Mouse (Mus musculus): Measurements from ENCODE around the gene Hils1. TPM values are rescaled to one million over a fixed set of nuclear protein-coding genes. Genes with fewer than 3 reads are reported as not detected.

The Hils1 gene
- polyA plus RNA-seq, 1 experiment: not detected

Other genes with a start within 250 kb of the Hils1 start
- 0.13 and 0.26 TPM in 2 replicates for gene Cdc34b, start 225.8 kb upstream of the Hils1 start, polyA plus RNA-seq (2012; rRNA removed)
- 0.04 TPM in 1 of 2 replicates, not detected in the other for gene Tmem92, start 184.9 kb upstream of the Hils1 start, polyA plus RNA-seq (2012; rRNA removed)
- gene Col1a1, start 31.4 kb upstream of the Hils1 start, polyA plus RNA-seq (2012; rRNA removed): 6.9 and 8.7 TPM in 2 replicates
- gene Sgca, start 8.7 kb downstream of the Hils1 start, polyA plus RNA-seq (2012; rRNA removed): 1.1 and 1.4 TPM in 2 replicates
- gene Ppp1r9b, start 23.4 kb downstream of the Hils1 start, polyA plus RNA-seq (2012; rRNA removed): 296 and 312 TPM in 2 replicates
- gene Samd14, start 42.3 kb downstream of the Hils1 start, polyA plus RNA-seq (2012; rRNA removed): 27.5 and 28.1 TPM in 2 replicates
- gene Pdk2, start 73.8 kb downstream of the Hils1 start, polyA plus RNA-seq (2012; rRNA removed): 88.7 and 97.3 TPM in 2 replicates
- 12.7 and 14.0 TPM in 2 replicates for gene Itga3, start 109.2 kb downstream of the Hils1 start, polyA plus RNA-seq (2012; rRNA removed)
- 0.19 TPM in 1 of 2 replicates, not detected in the other for gene Dlx3, start 152.5 kb downstream of the Hils1 start, polyA plus RNA-seq (2012; rRNA removed)
- gene Dlx4, start 178.7 kb downstream of the Hils1 start, polyA plus RNA-seq (2012; rRNA removed): 0.08 TPM in 1 of 2 replicates, not detected in the other